Mouse (Mus musculus) gastrocnemius, adult 18-20 months (tissue): ENCODE results near the gene Pax6. TPM values are rescaled to one million over a fixed set of nuclear protein-coding genes. Genes with fewer than 3 reads are reported as not detected.

ENCODE experiments used
- DNase-seq: peaks from one replicate; pipeline ENCODE4 v3.0.0; 2021; ENCODE audit warnings: low spot score
- total RNA-seq, 2 experiments: library from RNA; stranded (reverse); gene quantifications; 2 replicates each; pipeline ENCODE4 v1.2.3; 2021

The Pax6 gene
- total RNA-seq, 2 experiments from 2014 or later: not detected

GRCm38 (mm10) chr2:105726657-105727056 is 58.0 kb downstream of the Pax6 start:
- DNase-seq: no peak

- no peak for DNase-seq
These were observed 62.0 kb downstream of the Pax6 start for GRCm38 (mm10) chr2:105730704-105731103.

- no peak for DNase-seq
These were observed 67.5 kb downstream of the Pax6 start for GRCm38 (mm10) chr2:105736166-105736565.

GRCm38 (mm10) chr2:105746896-105747295 is 78.2 kb downstream of the Pax6 start:
- no peak for DNase-seq

Other genes with a start within 250 kb of the Pax6 start
- gene Elp4, start 235.7 kb downstream of the Pax6 start, total RNA-seq: 1 to 10 TPM; 7.1 to 8.6 TPM
- 10 to 100 TPM; 72.5 to 81.2 TPM for gene Immp1l, start 235.7 kb downstream of the Pax6 start, total RNA-seq